Comparison of ENCODE assay signal across 26 mouse cellular contexts in genomic region chr5:127429124-127429523, GRCm38 (mm10).
DNase-seq lines count a peak whose midpoint lies in the region; ATAC-seq and TF ChIP-seq lines count a peak whose summit lies in the region.
"Had no signal": no experiment of that assay in that cellular context is flagged by ENCODE, and none has a peak within 500 bp of the region (broad histone marks: within the 10 kb centered on the region; RNA-seq: fewer than 3 reads in every experiment).

No protein-coding gene starts in this region.

- no peak for TF ChIP-seq CTCF in hindbrain, postnatal 0 days (IDR thresholded peaks at IDR 0.05; ENCODE audit: low read depth)
- no peak for TF ChIP-seq CTCF in brain, embryonic 14.5 days (IDR thresholded peaks at IDR 0.05; ENCODE audit: borderline replicate concordance, extremely low read depth, insufficient read depth, insufficient read length)

- H3K9ac ChIP-seq in embryonic facial prominence, embryonic 14.5 days (ENCODE audit: low read depth, low read length), result no peak overlapping the region
- no peak overlapping the region for H3K9ac ChIP-seq in hindbrain, postnatal 0 days (replicated peaks; ENCODE audit: low read length)
- no peak overlapping the region for H3K9ac ChIP-seq in hindbrain, embryonic 12.5 days
- H3K9ac ChIP-seq: limb, embryonic 15.5 days; liver, embryonic 13.5 days; stomach, embryonic 15.5 days had no signal

- H3K9me3 ChIP-seq in embryonic facial prominence, embryonic 14.5 days (ENCODE audit: control insufficient read depth, low read length), result no peaks in the 10 kb centered on the region
- H3K9me3 ChIP-seq in embryonic facial prominence, embryonic 10.5 days, result no peaks in the 10 kb centered on the region
- H3K9me3 ChIP-seq in hindbrain, postnatal 0 days (ENCODE audit: low read length), result no peaks in the 10 kb centered on the region
- H3K9me3 ChIP-seq in hindbrain, embryonic 12.5 days (replicated peaks), result no peaks in the 10 kb centered on the region
- H3K9me3 ChIP-seq: limb, embryonic 10.5 days; limb, embryonic 15.5 days; stomach, embryonic 15.5 days had no signal

- 70% methylated on average over 10 of the region's 10 CpGs for WGBS in embryonic facial prominence, embryonic 14.5 days
- WGBS in embryonic facial prominence, embryonic 10.5 days, result 72% methylated on average over 10 of the region's 10 CpGs
- 25% methylated on average over 10 of the region's 10 CpGs for WGBS in hindbrain, postnatal 0 days
- WGBS in hindbrain, embryonic 12.5 days, result 41% methylated on average over 10 of the region's 10 CpGs

- H3K27ac ChIP-seq in embryonic facial prominence, embryonic 14.5 days (replicated peaks; ENCODE audit: low read depth, low read length), result no peak overlapping the region
- no peak overlapping the region for H3K27ac ChIP-seq in embryonic facial prominence, embryonic 10.5 days (replicated peaks)
- no peak overlapping the region for H3K27ac ChIP-seq in hindbrain, postnatal 0 days
- H3K27ac ChIP-seq in hindbrain, embryonic 12.5 days, result no peak overlapping the region
- H3K27ac ChIP-seq: limb, embryonic 10.5 days; limb, embryonic 15.5 days; liver, embryonic 13.5 days; stomach, embryonic 15.5 days had no signal

- H3K4me3 ChIP-seq in embryonic facial prominence, embryonic 14.5 days (ENCODE audit: low read depth, low read length), result no peak overlapping the region
- H3K4me3 ChIP-seq in embryonic facial prominence, embryonic 10.5 days, result no peak overlapping the region
- no peak overlapping the region for H3K4me3 ChIP-seq in hindbrain, postnatal 0 days (ENCODE audit: low read length)
- no peak overlapping the region for H3K4me3 ChIP-seq in hindbrain, embryonic 12.5 days
- H3K4me3 ChIP-seq: limb, embryonic 10.5 days; limb, embryonic 15.5 days; liver, embryonic 13.5 days; megakaryocyte, embryonic 14.5 days; stomach, embryonic 15.5 days had no signal

- DNase-seq in embryonic facial prominence, embryonic 14.5 days (ENCODE audit: low spot score), result peak; percentile 6
- DNase-seq in embryonic facial prominence, embryonic 10.5 days (ENCODE audit: low spot score), result no peak
- DNase-seq in hindbrain, postnatal 0 days (ENCODE audit: low spot score), result peak; percentile 21
- peak; percentile 89 for DNase-seq in brain, embryonic 14.5 days (ENCODE audit: low read depth)
- DNase-seq in retina, embryonic 14.5 days (ENCODE audit: low spot score), result peak; percentile 52
- no peak for DNase-seq in frontal cortex, postnatal 25 days (ENCODE audit: low spot score in 2 of 2)
- DNase-seq: adrenal gland, adult 2 months; adrenal gland, postnatal 36 days; cerebellum, adult 2 months; cerebellum, postnatal 14 days; gastrocnemius, postnatal 10 days; heart, postnatal 14 days; kidney, adult 11 months; kidney, postnatal 14 days; layer of hippocampus, adult 9-11 months; liver, embryonic 13.5 days; lung, adult 18-20 months; lung, postnatal 4 days had no signal

- no peaks in the 10 kb centered on the region for H3K27me3 ChIP-seq in embryonic facial prominence, embryonic 14.5 days (replicated peaks; ENCODE audit: control insufficient read depth, insufficient read depth, low read length)
- no peaks in the 10 kb centered on the region for H3K27me3 ChIP-seq in embryonic facial prominence, embryonic 10.5 days (replicated peaks; ENCODE audit: low read depth, poor library complexity, severe bottlenecking)
- no peaks in the 10 kb centered on the region for H3K27me3 ChIP-seq in hindbrain, postnatal 0 days (ENCODE audit: insufficient read depth, low read length)
- H3K27me3 ChIP-seq in hindbrain, embryonic 12.5 days, result no peaks in the 10 kb centered on the region
- H3K27me3 ChIP-seq: CH12.LX; limb, embryonic 15.5 days; liver, embryonic 13.5 days; megakaryocyte, embryonic 14.5 days; stomach, embryonic 15.5 days had no signal

- no peak; the same call in 1 of the 2 replicates for ATAC-seq in embryonic facial prominence, embryonic 14.5 days (ENCODE audit: low read depth)
- ATAC-seq in hindbrain, postnatal 0 days, result no peak
- ATAC-seq in hindbrain, embryonic 12.5 days (ENCODE audit: low FRiP score), result no peak; the same call in 1 of the 2 replicates
- ATAC-seq: activated CD4-positive, CD25-positive, alpha-beta regulatory T cell, adult 4 months; lung, postnatal 0 days had no signal

- H3K4me2 ChIP-seq in embryonic facial prominence, embryonic 14.5 days (ENCODE audit: low read depth, low read length), result no peak overlapping the region
- H3K4me2 ChIP-seq in hindbrain, postnatal 0 days (ENCODE audit: low read depth, low read length), result no peak overlapping the region
- no peak overlapping the region for H3K4me2 ChIP-seq in hindbrain, embryonic 12.5 days (replicated peaks)
- H3K4me2 ChIP-seq: limb, embryonic 15.5 days; liver, embryonic 13.5 days; stomach, embryonic 15.5 days had no signal

- H3K4me1 ChIP-seq in embryonic facial prominence, embryonic 14.5 days (ENCODE audit: control insufficient read depth, insufficient read depth, low read length), result no peaks in the 10 kb centered on the region
- no peaks in the 10 kb centered on the region for H3K4me1 ChIP-seq in embryonic facial prominence, embryonic 10.5 days
- no peaks in the 10 kb centered on the region for H3K4me1 ChIP-seq in hindbrain, postnatal 0 days (ENCODE audit: insufficient read depth, low read length)
- H3K4me1 ChIP-seq in hindbrain, embryonic 12.5 days, result no peaks in the 10 kb centered on the region
- H3K4me1 ChIP-seq: limb, embryonic 10.5 days; limb, embryonic 15.5 days; liver, embryonic 13.5 days; megakaryocyte, embryonic 14.5 days; stomach, embryonic 15.5 days had no signal

- no peaks in the 10 kb centered on the region for H3K36me3 ChIP-seq in embryonic facial prominence, embryonic 14.5 days (ENCODE audit: control insufficient read depth, insufficient read depth, low read length)
- H3K36me3 ChIP-seq in embryonic facial prominence, embryonic 10.5 days (replicated peaks), result no peaks in the 10 kb centered on the region
- no peaks in the 10 kb centered on the region for H3K36me3 ChIP-seq in hindbrain, postnatal 0 days (ENCODE audit: insufficient read depth, low read length)
- no peaks in the 10 kb centered on the region for H3K36me3 ChIP-seq in hindbrain, embryonic 12.5 days
- H3K36me3 ChIP-seq: limb, embryonic 15.5 days; liver, embryonic 13.5 days; stomach, embryonic 15.5 days had no signal

- TF ChIP-seq POLR2A in brain, embryonic 14.5 days (IDR thresholded peaks at IDR 0.05; ENCODE audit: borderline replicate concordance, extremely low read depth, insufficient read depth, insufficient read length, poor library complexity, severe bottlenecking), result no peak

Comparison
In these comparisons a context has a peak if more than half of its experiments do, and no peak if none do; other contexts are left out.
1. DNase-seq: peak in embryonic facial prominence, embryonic 14.5 days (single experiment), hindbrain, postnatal 0 days (single experiment), brain, embryonic 14.5 days (single experiment) and retina, embryonic 14.5 days (single experiment); none in embryonic facial prominence, embryonic 10.5 days (single experiment) and frontal cortex, postnatal 25 days (0 of 2).